Mouse (Mus musculus) urinary bladder, postnatal 0 days (tissue): ENCODE results near the gene Cox6b1. TPM values are rescaled to one million over a fixed set of nuclear protein-coding genes. Genes with fewer than 3 reads are reported as not detected.

Experiments
- microRNA-seq: library from miRNA; unstranded; fragments of <30 nt; microRNA quantifications from one replicate; pipeline ENCODE4, GENCODE M21; 2016
- polyA plus RNA-seq: library from polyadenylated mRNA; unstranded; fragments of >200 nt; fragmentation: Nextera tagmentation; extraction: Ambion mirVana; gene quantifications from 2 replicates; pipeline ENCODE4 v1.2.1, GENCODE M21; 2015

The Cox6b1 gene
- polyA plus RNA-seq, result 1,042 and 1,083 TPM in 2 replicates

DNA sequence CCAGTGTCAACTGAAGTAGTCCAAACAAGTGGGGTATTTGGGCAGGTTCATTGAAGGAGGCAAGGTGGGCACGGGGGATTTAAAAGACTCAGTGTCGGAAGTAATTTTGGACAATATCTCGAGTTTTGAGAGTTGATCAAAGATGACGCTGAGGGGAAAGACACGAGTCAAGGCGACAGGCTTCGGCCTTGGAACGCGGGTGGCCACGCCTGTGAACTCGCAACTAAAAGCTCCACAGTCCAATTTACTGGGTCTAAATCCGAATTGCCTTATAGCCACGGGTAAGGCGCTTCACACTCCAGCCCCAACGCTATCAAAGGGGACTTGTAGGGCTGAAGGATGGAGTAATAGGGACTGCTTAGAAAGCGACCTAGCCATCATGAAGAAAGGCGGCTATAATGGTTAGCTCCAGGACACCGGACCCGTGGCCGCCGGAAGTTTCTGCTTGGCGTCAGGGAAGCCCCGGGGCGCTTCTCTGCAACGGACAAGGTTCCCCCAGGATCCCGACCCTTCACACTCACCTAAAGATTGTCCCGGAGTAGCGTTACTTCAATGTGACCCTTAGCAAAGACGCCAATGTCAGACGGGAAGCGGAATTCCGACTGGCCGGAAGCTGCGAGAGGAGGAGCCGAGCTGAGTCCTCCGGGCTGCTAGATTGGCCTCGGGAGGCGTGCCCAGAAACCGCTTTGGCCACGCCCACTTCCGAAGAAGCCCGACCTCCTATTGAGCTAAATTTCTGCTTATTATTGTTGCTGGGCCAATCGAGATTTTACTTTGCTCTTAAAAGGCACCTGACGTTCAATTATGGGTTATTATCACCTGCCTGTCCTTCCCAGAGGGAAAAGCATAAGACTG is at the start of gene Cox6b1:
TSS of gene Cox6b1 (minus strand) at position 622 of the 855 bp plus-strand sequence.

DNA sequence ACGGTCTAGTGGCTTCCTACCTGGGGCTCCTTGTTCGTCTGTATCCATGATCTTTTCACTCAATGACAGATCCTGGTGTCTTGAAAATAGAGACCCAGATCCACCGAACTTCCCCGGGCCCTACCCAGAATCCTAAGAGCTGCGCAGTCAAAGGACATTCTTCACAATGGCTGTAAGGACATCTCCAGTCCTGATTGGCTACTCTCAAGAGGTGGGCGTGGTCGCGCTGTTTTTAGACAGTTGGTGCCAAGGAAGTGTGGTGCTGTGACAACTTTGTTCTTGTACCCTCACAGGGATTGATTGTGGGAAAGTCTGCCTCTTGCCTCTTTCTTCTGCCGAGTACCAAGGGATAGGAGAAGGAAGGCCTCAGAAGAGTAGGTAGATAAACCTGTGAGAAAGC is 45.5 kb upstream of the Cox6b1 start, which contains the start of gene Pmis2:
TSS of gene Pmis2 (minus strand) at position 126 of the 400 bp plus-strand sequence.

DNA sequence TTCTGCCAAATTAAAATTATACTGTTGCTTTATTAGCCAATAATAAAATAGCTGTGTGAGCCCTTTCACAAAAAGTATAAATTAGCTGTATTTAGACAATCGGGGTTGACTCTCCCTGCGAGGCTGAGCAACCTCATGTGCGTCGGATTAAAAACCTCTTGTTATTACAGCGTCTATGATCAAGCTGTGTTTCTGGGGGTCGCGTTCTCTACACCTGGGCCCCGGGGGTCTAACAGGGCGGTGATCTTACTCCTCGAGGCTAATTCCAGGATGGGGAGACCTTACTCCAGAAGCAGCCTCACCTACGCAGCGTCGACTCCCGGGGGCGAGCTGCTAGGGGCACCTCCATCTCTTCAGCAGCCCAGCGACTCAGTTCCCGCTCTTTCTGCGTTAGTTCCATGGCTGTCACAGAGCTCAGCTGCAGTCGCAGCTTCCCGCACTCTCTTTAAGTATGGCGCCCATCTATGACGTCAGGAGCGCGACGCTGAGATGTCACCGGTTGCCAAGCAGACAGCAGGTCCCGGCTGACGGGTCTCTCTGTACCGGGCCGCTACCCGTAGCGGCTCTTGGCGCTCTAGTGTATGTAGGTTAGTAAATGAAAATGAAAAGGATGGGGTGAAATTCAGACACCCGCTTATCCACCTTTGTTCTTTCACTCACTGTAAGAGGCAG is 38.7 kb upstream of the Cox6b1 start, which contains the start of gene Haus5:
TSS of gene Haus5 (minus strand) at position 466 of the 672 bp plus-strand sequence.

DNA sequence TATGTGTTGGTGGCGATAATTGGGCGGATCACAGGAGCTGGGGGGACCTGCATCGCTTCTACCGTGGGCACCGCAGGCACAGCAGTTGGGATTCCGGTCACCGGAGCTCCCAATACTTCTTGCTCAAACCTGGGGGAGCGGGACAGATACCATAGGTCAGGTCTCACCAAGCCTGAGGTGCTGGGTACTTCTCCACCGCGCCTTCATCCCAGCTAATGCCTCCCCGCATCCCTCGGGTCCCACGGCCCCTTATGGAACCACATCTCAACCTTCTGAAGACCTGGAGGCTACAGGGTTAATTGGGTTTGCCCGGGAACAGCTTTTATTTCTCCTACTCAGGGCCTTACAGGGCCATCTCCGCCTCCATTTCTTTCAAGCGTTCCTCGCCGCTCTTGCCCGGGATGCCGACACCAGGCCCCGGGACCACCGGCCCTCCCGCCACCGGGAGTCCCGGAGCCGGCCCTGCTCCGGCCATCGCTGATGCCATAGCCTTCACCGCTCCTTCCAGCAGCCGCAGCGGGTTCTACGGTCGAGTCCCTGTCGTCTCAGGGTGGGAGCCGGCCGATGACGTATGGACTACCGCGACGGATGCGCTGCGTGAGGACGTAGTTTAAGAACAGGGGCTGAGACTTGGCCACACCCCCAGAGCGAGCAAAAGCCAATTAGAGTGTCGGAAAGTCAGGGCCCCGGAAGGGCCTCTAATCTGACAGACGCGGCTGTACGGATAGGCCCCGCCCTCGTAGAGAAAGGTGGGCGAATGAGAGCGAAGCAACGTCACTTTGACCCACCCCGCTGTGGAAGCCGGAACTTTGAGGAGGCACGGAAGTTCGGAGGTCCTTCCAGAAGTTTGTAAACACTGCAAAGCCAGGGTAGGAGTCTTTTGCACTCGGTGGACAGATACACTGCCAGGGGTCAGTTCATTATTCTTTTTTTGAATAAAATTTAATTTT is 23.9 kb upstream of the Cox6b1 start, which contains the start of gene Rbm42:
TSS of gene Rbm42 (minus strand) at position 727 of the 950 bp plus-strand sequence.

DNA sequence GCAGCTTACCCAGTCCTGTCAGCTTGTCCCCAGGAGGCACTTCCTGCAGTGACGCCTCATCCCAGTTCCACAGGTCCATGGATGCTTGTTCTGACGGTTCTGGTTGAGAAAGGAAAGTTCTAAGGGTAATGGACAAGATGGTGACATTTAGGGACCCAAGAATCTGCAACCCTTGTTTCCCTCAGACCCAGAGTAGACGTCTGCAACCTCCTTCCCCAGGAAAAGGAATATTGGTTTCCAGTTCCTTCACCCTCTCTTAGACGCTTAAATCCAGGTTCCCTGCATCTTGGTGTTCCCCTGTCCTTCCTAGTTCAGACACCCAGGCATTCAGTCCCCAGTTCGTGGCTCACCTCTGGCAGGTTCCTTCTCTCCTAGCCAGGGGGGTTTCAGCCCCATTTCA is 9.8 kb upstream of the Cox6b1 start, which contains the start of gene Etv2:
TSS of gene Etv2 (minus strand) at position 101 of the 400 bp plus-strand sequence.

DNA sequence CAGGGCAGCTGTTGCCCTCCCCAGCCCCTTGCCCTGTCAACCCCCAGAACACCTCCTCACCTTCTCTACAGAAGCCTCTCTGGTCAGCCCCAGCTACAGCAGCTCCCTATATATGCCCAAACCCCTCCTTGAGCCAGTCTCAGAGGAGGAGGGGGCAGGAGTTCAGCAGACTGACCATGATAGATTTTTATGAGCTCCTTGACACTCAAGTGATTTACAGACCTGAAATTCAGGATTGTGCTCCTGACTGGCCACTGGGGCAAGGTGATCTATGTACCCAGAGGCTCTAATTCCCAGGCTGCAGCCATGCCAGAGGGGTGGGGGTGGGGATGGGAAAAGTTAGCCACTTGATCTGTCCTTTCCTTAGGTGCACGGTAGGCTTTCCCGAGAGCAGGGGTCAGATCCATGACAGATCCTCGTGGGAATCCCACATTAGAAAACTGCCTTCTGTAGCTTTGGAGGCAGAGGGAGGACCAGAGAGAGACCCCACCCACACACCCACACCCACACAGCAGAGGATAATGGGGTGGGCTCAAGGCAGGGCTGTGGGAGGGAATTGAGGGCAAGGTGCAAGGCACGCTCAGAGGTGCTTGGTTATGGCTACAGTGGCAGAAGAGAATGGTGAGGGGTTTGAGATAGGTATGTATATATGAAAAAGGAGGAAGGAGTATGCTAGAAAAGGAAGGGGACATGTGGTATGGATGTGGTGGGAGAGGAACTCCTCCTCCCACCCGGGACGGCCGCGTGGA is 13.1 kb downstream of the Cox6b1 start, which contains the start of gene Upk1a:
TSS of gene Upk1a (minus strand) at position 194 of the 749 bp plus-strand sequence.

DNA sequence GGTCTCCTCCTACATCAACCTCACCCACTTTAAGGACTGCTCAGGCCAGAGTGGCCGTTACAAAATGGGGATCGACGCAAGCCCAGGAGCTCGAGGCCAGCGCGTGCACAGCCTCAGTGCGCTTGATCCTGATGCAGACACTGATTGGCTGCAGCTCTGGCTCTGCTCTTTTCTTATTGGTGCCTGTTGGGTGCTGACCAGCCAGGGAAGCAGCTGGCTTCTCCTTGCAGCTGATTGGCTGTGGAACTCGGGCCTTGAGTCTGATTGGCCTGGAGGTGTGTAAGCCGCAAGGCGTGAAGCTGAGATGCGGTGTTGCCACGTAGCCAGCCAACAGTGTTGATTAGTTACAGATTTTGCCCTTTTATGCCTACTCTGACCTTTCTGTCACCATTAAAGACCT is 27.2 kb downstream of the Cox6b1 start, which contains the start of gene Zbtb32:
TSS of gene Zbtb32 (minus strand) at position 124 of the 400 bp plus-strand sequence.

DNA sequence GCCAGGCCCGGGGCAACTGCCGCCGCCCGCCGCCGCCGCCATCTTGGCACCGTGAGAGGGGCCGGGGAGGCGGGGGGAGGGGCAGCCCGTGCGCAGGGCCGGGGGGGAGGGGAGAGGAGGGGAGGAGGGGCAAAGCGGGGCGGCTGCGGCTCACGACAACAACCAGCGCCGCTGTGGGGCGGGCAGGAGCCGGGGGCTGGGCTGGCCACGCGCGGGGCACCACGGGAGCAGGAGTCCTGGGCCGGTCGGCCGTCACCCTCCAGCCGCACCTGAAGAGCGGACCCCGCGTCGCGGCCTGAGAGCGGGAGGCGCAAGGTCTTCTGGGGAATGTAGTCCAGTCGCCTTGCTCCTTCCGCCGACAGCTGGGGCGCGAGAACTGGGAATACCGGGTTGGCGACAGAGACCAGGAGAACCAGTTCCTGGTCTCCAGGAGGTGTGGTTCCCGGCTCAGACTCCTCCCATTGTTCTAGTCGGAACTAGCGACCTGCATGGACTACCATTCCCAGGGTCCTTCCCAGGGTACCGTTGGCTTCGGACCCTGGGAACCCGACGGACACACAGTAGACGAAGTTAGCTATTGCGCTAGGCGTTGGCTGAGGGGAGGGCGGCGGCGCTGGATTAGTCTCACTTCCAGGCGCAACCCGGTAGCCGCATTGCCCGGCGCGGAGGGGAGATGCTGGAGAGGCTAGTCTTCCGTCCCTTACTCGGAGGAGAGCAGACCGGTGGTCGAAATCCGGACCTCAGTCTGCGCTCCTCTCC is 37.1 kb downstream of the Cox6b1 start, which contains the start of gene Kmt2b:
TSS of gene Kmt2b (minus strand) at position 51 of the 759 bp plus-strand sequence.

Small RNA genes lying within 50 kb of the gene (microRNA-seq; reads per million reads assigned to microRNA genes)
- gene Mir3569, result not detected

Other genes starting within 250 kb of the Cox6b1 start
- 74.3 and 230 TPM in 2 replicates for gene Tyrobp, start 212.4 kb downstream of the Cox6b1 start, polyA plus RNA-seq
- 2.4 and 10.2 TPM in 2 replicates for gene Hcst, start 206.3 kb downstream of the Cox6b1 start, polyA plus RNA-seq
- 0.84 and 1.4 TPM in 2 replicates for gene Nfkbid, start 204.4 kb downstream of the Cox6b1 start, polyA plus RNA-seq
- gene Aplp1, start 180.6 kb downstream of the Cox6b1 start, polyA plus RNA-seq, result 8.7 and 9.1 TPM in 2 replicates
- gene Kirrel2, start 168.5 kb downstream of the Cox6b1 start, polyA plus RNA-seq, result not detected in 2 replicates
- 0.12 TPM in 1 of 2 replicates, not detected in the other for gene Nphs1, start 167.8 kb downstream of the Cox6b1 start, polyA plus RNA-seq
- gene Prodh2, start 132.5 kb downstream of the Cox6b1 start, polyA plus RNA-seq, result 0.21 and 0.36 TPM in 2 replicates
- 2.5 and 2.6 TPM in 2 replicates for gene Arhgap33, start 91.1 kb downstream of the Cox6b1 start, polyA plus RNA-seq
- 391 and 404 TPM in 2 replicates for gene Hspb6, start 74.0 kb downstream of the Cox6b1 start, polyA plus RNA-seq
- gene Proser3, start 73.9 kb downstream of the Cox6b1 start, polyA plus RNA-seq, result 3.2 and 3.9 TPM in 2 replicates
- 21.1 and 25.6 TPM in 2 replicates for gene Lin37, start 66.3 kb downstream of the Cox6b1 start, polyA plus RNA-seq
- 69.5 and 73.2 TPM in 2 replicates for gene U2af1l4, start 62.9 kb downstream of the Cox6b1 start, polyA plus RNA-seq
- 2.7 and 2.8 TPM in 2 replicates for gene Gm49396, start 62.8 kb downstream of the Cox6b1 start, polyA plus RNA-seq
- gene Psenen, start 62.5 kb downstream of the Cox6b1 start, polyA plus RNA-seq, result 114 and 127 TPM in 2 replicates
- 1.1 and 1.6 TPM in 2 replicates for gene Igflr1, start 60.7 kb downstream of the Cox6b1 start, polyA plus RNA-seq
- gene Kmt2b, start 37.4 kb downstream of the Cox6b1 start, polyA plus RNA-seq, result 4.8 TPM in 2 replicates
- 2.4 and 3.5 TPM in 2 replicates for gene Zbtb32, start 27.2 kb downstream of the Cox6b1 start, polyA plus RNA-seq
- 1,486 and 1,535 TPM in 2 replicates for gene Upk1a, start 13.3 kb downstream of the Cox6b1 start, polyA plus RNA-seq
- gene Etv2, start 9.7 kb upstream of the Cox6b1 start, polyA plus RNA-seq, result not detected in 2 replicates
- gene Rbm42, start 24.2 kb upstream of the Cox6b1 start, polyA plus RNA-seq, result 87.7 and 91.8 TPM in 2 replicates
- 10.3 and 11.1 TPM in 2 replicates for gene Haus5, start 38.8 kb upstream of the Cox6b1 start, polyA plus RNA-seq
- gene Pmis2, start 45.5 kb upstream of the Cox6b1 start, polyA plus RNA-seq, result not detected in 2 replicates
- gene 2200002J24Rik, start 72.8 kb upstream of the Cox6b1 start, polyA plus RNA-seq, result 0.39 TPM in 1 of 2 replicates, not detected in the other
- 0.13 and 0.69 TPM in 2 replicates for gene Atp4a, start 86.1 kb upstream of the Cox6b1 start, polyA plus RNA-seq
- gene Tmem147, start 103.4 kb upstream of the Cox6b1 start, polyA plus RNA-seq, result 155 and 184 TPM in 2 replicates
- 0.12 TPM in 1 of 2 replicates, not detected in the other for gene Gapdhs, start 117.5 kb upstream of the Cox6b1 start, polyA plus RNA-seq
- gene Sbsn, start 125.3 kb upstream of the Cox6b1 start, polyA plus RNA-seq, result 13.6 and 17.0 TPM in 2 replicates
- 97.2 and 160 TPM in 2 replicates for gene Dmkn, start 137.6 kb upstream of the Cox6b1 start, polyA plus RNA-seq
- gene Krtdap, start 161.7 kb upstream of the Cox6b1 start, polyA plus RNA-seq, result 135 and 161 TPM in 2 replicates
- not detected in 2 replicates for gene Ffar2, start 197.6 kb upstream of the Cox6b1 start, polyA plus RNA-seq
- not detected in 2 replicates for gene Ffar3, start 230.0 kb upstream of the Cox6b1 start, polyA plus RNA-seq
- not detected in 2 replicates for gene Ffar1, start 235.4 kb upstream of the Cox6b1 start, polyA plus RNA-seq